Mouse (Mus musculus) MEL (cell line): Measurements from ENCODE around the gene Dlg1. TPM values are rescaled to one million over a fixed set of nuclear protein-coding genes. Genes with fewer than 3 reads are reported as not detected.

Experiments used
- DNase-seq: peaks from one replicate; pipeline ENCODE4 v3.0.0; 2011; ENCODE audit warnings: low read depth, low spot score
- H3K27ac ChIP-seq: 2 replicates; pipeline ENCODE4 v1.5.1; 2012; ENCODE audit warnings: low read depth, mild to moderate bottlenecking, control low read depth, low read length, moderate library complexity; ENCODE audit not compliant: control insufficient read depth
- H3K27me3 ChIP-seq, 2 experiments: fragments of 150-350 bp in 1 of 2; sonication (generic) in 1 of 2; 2 replicates each; pipeline ENCODE4 v1.6.1; 2012; ENCODE audit warnings: low read length in 2 of 2, mild to moderate bottlenecking in 2 of 2, improper control_type of control experiment in 1 of 2, moderate library complexity in 1 of 2; ENCODE audit not compliant: insufficient read depth in 2 of 2, control insufficient read depth in 1 of 2
- H3K36me3 ChIP-seq, 2 experiments: 2 replicates each; pipeline ENCODE4 v1.6.1; 2012 to 2014; ENCODE audit warnings: low read length in 2 of 2, improper control_type of control experiment in 1 of 2, inconsistent platforms in 1 of 2, mild to moderate bottlenecking in 1 of 2; ENCODE audit not compliant: insufficient read depth in 2 of 2, control insufficient read depth in 1 of 2
- H3K4me1 ChIP-seq, 2 experiments: fragments of 150-350 bp in 1 of 2; sonication (generic) in 1 of 2; 2 replicates each; pipeline ENCODE4 v1.6.1; 2012; ENCODE audit warnings: low read length in 2 of 2, improper control_type of control experiment in 1 of 2, mild to moderate bottlenecking in 1 of 2; ENCODE audit not compliant: insufficient read depth in 2 of 2, control insufficient read depth in 1 of 2
- H3K4me3 ChIP-seq, 2 experiments: fragments of 150-350 bp in 1 of 2; sonication (generic) in 1 of 2; 2 replicates each; pipeline ENCODE4 v1.5.1; 2012; ENCODE audit warnings: low read depth in 2 of 2, low read length in 2 of 2, mild to moderate bottlenecking in 2 of 2, moderate library complexity in 2 of 2, control low read depth in 1 of 2, improper control_type of control experiment in 1 of 2; ENCODE audit not compliant: control insufficient read depth in 1 of 2, insufficient read depth in 1 of 2
- H3K79me2 ChIP-seq: 2 replicates; pipeline ENCODE4 v1.6.1; 2012; ENCODE audit warnings: mild to moderate bottlenecking, low read length, moderate library complexity; ENCODE audit not compliant: control insufficient read depth, poor library complexity, insufficient read depth
- H3K9ac ChIP-seq: 2 replicates; pipeline ENCODE4 v1.6.1; 2012; ENCODE audit warnings: low read depth, mild to moderate bottlenecking, control low read depth, low read length, moderate library complexity; ENCODE audit not compliant: control insufficient read depth, poor library complexity, severe bottlenecking
- H3K9me3 ChIP-seq: fragments of 150-350 bp; sonication (generic); replicated peaks from 2 replicates; pipeline ENCODE4 v1.6.1; 2012; ENCODE audit warnings: mild to moderate bottlenecking, low read length, improper control_type of control experiment, moderate library complexity; ENCODE audit not compliant: insufficient read depth
- CHD1 ChIP-seq: IDR thresholded peaks from 2 replicates; pipeline ENCODE4 v1.6.1; 2012; ENCODE audit warnings: low read depth, mild to moderate bottlenecking, inconsistent platforms, low read length, improper control_type of control experiment
- CHD2 ChIP-seq: IDR thresholded peaks from 2 replicates; pipeline ENCODE4 v1.6.1; 2011; ENCODE audit warnings: low read length, improper control_type of control experiment
- CTCF ChIP-seq, 3 experiments: IDR thresholded peaks in 2 of 3; conservative IDR thresholded peaks in 1 of 3; 2 replicates each; pipeline ENCODE4 v1.5.1; 2011 to 2012; ENCODE audit warnings: low read length in 3 of 3, low read depth in 2 of 3, mild to moderate bottlenecking in 2 of 3, improper control_type of control experiment in 1 of 3, inconsistent platforms in 1 of 3, mixed read lengths in 1 of 3, moderate library complexity in 1 of 3; ENCODE audit not compliant: control insufficient read depth in 1 of 3, insufficient read depth in 1 of 3, poor library complexity in 1 of 3, severe bottlenecking in 1 of 3
- ELF1 ChIP-seq: IDR thresholded peaks from 2 replicates; pipeline ENCODE4 v1.6.1; 2014; ENCODE audit warnings: low read depth, mild to moderate bottlenecking, inconsistent platforms, low read length, improper control_type of control experiment, moderate library complexity
- EP300 ChIP-seq, 2 experiments: IDR thresholded peaks; 2 replicates each; pipeline ENCODE4 v1.6.1; 2011; ENCODE audit warnings: improper control_type of control experiment in 2 of 2, low read length in 2 of 2, low read depth in 1 of 2, mild to moderate bottlenecking in 1 of 2
- GATA1 ChIP-seq: IDR thresholded peaks from 2 replicates; pipeline ENCODE4 v1.6.1; 2011; ENCODE audit warnings: low read depth, low read length, improper control_type of control experiment
- KAT2A ChIP-seq: conservative IDR thresholded peaks from 2 replicates; pipeline ENCODE4 v1.6.1; 2012; ENCODE audit warnings: low read depth, low read length, improper control_type of control experiment, inconsistent platforms
- MEF2A ChIP-seq: IDR thresholded peaks from 2 replicates; pipeline ENCODE4 v1.6.1; 2014; ENCODE audit warnings: low read depth, mild to moderate bottlenecking, inconsistent platforms, low read length, improper control_type of control experiment; ENCODE audit not compliant: poor library complexity, insufficient replicate concordance, severe bottlenecking; ENCODE audit errors: extremely low read depth
- NRF1 ChIP-seq: IDR thresholded peaks from 2 replicates; pipeline ENCODE4 v1.6.1; 2014; ENCODE audit warnings: low read depth, mild to moderate bottlenecking, inconsistent platforms, low read length, improper control_type of control experiment, moderate library complexity; ENCODE audit not compliant: poor library complexity, insufficient read depth, severe bottlenecking
- POLR2A ChIP-seq, 2 experiments: IDR thresholded peaks; 2 replicates each; pipeline ENCODE4 v1.6.1; 2011 to 2012; ENCODE audit warnings: low read length in 2 of 2, mild to moderate bottlenecking in 2 of 2, control low read depth in 1 of 2, improper control_type of control experiment in 1 of 2, low read depth in 1 of 2, moderate library complexity in 1 of 2; ENCODE audit not compliant: control insufficient read depth in 1 of 2, insufficient read depth in 1 of 2, poor library complexity in 1 of 2
- RAD21 ChIP-seq: IDR thresholded peaks from 2 replicates; pipeline ENCODE4 v1.6.1; 2011; ENCODE audit warnings: mild to moderate bottlenecking, low read depth, low read length, improper control_type of control experiment
- SMC3 ChIP-seq: IDR thresholded peaks from 2 replicates; pipeline ENCODE4 v1.6.1; 2011; ENCODE audit warnings: low read depth, low read length, improper control_type of control experiment
- TAL1 ChIP-seq: IDR thresholded peaks from 2 replicates; pipeline ENCODE4 v1.6.1; 2012; ENCODE audit warnings: mild to moderate bottlenecking, inconsistent platforms, low read length, moderate library complexity, mixed read lengths
- USF1 ChIP-seq: IDR thresholded peaks from 2 replicates; pipeline ENCODE4 v1.6.1; 2014; ENCODE audit warnings: low read depth, mild to moderate bottlenecking, inconsistent platforms, low read length, improper control_type of control experiment, moderate library complexity
- USF2 ChIP-seq, 2 experiments: IDR thresholded peaks; 2 replicates each; pipeline ENCODE4 v1.6.1; 2011 to 2012; ENCODE audit warnings: improper control_type of control experiment in 2 of 2, low read length in 2 of 2, borderline replicate concordance in 1 of 2, inconsistent platforms in 1 of 2, low read depth in 1 of 2, mild to moderate bottlenecking in 1 of 2; ENCODE audit not compliant: insufficient read depth in 1 of 2
- ZC3H11A ChIP-seq: IDR thresholded peaks from 2 replicates; pipeline ENCODE4 v1.6.1; 2012; ENCODE audit warnings: low read depth, mild to moderate bottlenecking, inconsistent platforms, low read length, improper control_type of control experiment
- ZMIZ1 ChIP-seq: IDR thresholded peaks from 2 replicates; pipeline ENCODE4 v1.6.1; 2012; ENCODE audit warnings: low read depth, mild to moderate bottlenecking, inconsistent platforms, low read length, improper control_type of control experiment, moderate library complexity
- polyA plus RNA-seq, 2 experiments: library from polyadenylated mRNA; stranded (reverse) in 1 of 2; unstranded in 1 of 2; fragments of >175 nt in 1 of 2; fragments of >200 nt in 1 of 2; gene quantifications; 2 replicates each; pipeline versions ENCODE4 v1.2.1 to v1.2.4; 2012; ENCODE audit warnings: low replicate concordance in 2 of 2, low read depth in 1 of 2; ENCODE audit not compliant: insufficient read length in 2 of 2, insufficient read depth in 1 of 2, missing spikeins in 1 of 2
- total RNA-seq: library from RNA; depleted of rRNA; stranded (reverse); fragments of 300-350 nt; gene quantifications from 2 replicates; pipeline ENCODE4 v1.2.3, GENCODE M21; 2012

The Dlg1 gene
- total and polyA plus RNA-seq, 3 experiments, result 25.7 to 74.6 (median 33.9) TPM

GRCm38 (mm10) chr16:31624749-31625148 is 38.5 kb upstream of the Dlg1 start:
- TF ChIP-seq NRF1 (no peak), POLR2A (IDR thresholded peaks at IDR 0.05; ENCODE audit: control insufficient read depth in 1 of 2, insufficient read depth in 1 of 2, low read depth in 1 of 2, low read length in 2 of 2, poor library complexity in 1 of 2) (no peak), CHD1 (no peak), USF2 (IDR thresholded peaks at IDR 0.05; ENCODE audit: borderline replicate concordance in 1 of 2, insufficient read depth in 1 of 2, low read depth in 1 of 2, low read length in 2 of 2) (no peak), CTCF (IDR thresholded peaks at IDR 0.05 in 2 of 3, conservative IDR thresholded peaks at IDR 0.05 in 1 of 3; ENCODE audit: control insufficient read depth in 1 of 3, insufficient read depth in 1 of 3, low read depth in 2 of 3, low read length in 3 of 3, poor library complexity in 1 of 3, severe bottlenecking in 1 of 3) (no peak), SMC3 (no peak), TAL1 (no peak), ZMIZ1 (no peak), ELF1 (no peak), CHD2 (no peak), EP300 (IDR thresholded peaks at IDR 0.05; ENCODE audit: low read depth in 1 of 2, low read length in 2 of 2) (no peak), KAT2A (no peak)
- TF ChIP-seq, all 39 proteins: peak for 0
- H3K4me3 ChIP-seq, result no peak overlapping the region
- H3K27me3 ChIP-seq, result peaks cover 0 to 2% of the 10 kb centered on the region in 2 experiments; a peak in 3 of 4 replicates
- no peak overlapping the region for H3K27ac ChIP-seq
- DNase-seq, result no peak
- no peak overlapping the region for H3K9ac ChIP-seq
- H3K79me2 ChIP-seq, result no peaks in the 10 kb centered on the region
- H3K4me1 ChIP-seq, result no peaks in the 10 kb centered on the region
- H3K9me3 ChIP-seq, result no peaks in the 10 kb centered on the region
- no peaks in the 10 kb centered on the region for H3K36me3 ChIP-seq

- Histone ChIP-seq H3K79me2 (no peaks in the 10 kb centered on the region), H3K9me3 (no peaks in the 10 kb centered on the region), H3K4me3 (no peak overlapping the region), H3K4me1 (no peaks in the 10 kb centered on the region), H3K27me3 (peaks cover 0 to 2% of the 10 kb centered on the region in 2 experiments; a peak in 3 of 4 replicates), H3K9ac (no peak overlapping the region), H3K36me3 (no peaks in the 10 kb centered on the region), H3K27ac (no peak overlapping the region)
- DNase-seq, result no peak
- TF ChIP-seq USF1, result no peak
- no peak for TF ChIP-seq ZC3H11A
- TF ChIP-seq ELF1, result no peak
- TF ChIP-seq TAL1, result no peak
- no peak for TF ChIP-seq ZMIZ1
- no peak for TF ChIP-seq RAD21
- no peak for TF ChIP-seq MEF2A
- TF ChIP-seq GATA1, result no peak
These were observed 36.9 kb upstream of the Dlg1 start for GRCm38 (mm10) chr16:31626331-31626730.
